Mouse (Mus musculus) lung, embryonic 16.5 days (tissue): ENCODE results near the gene Tmem79. TPM values are rescaled to one million over a fixed set of nuclear protein-coding genes. Genes with fewer than 3 reads are reported as not detected.

Experiments used
- ATAC-seq: fragments of 200-750 bp; cut with Nextera tagmentation; 2 replicates; pipeline ENCODE4 v1.8.0; 2017; ENCODE audit warnings: low read depth, mild to moderate bottlenecking, moderate library complexity
- H3K27ac ChIP-seq: fragments of 300-500 bp; sonication (generic); 2 replicates; pipeline ENCODE4 v1.5.1; 2014; ENCODE audit warnings: mild to moderate bottlenecking, control low read depth, low read length
- H3K27me3 ChIP-seq: fragments of 300-500 bp; sonication (generic); 2 replicates; pipeline ENCODE4 v1.6.1; 2014; ENCODE audit warnings: low read depth, low read length, mixed read lengths; ENCODE audit not compliant: control insufficient read depth, insufficient read depth
- H3K36me3 ChIP-seq: fragments of 300-500 bp; sonication (generic); 2 replicates; pipeline ENCODE4 v1.6.1; 2014; ENCODE audit warnings: low read length; ENCODE audit not compliant: control insufficient read depth, insufficient read depth
- H3K4me1 ChIP-seq: fragments of 300-500 bp; sonication (generic); replicated peaks from 2 replicates; pipeline ENCODE4 v1.6.1; 2014; ENCODE audit warnings: low read length, mixed read lengths; ENCODE audit not compliant: control insufficient read depth, insufficient read depth
- H3K4me2 ChIP-seq: fragments of 300-500 bp; sonication (generic); 2 replicates; pipeline ENCODE4 v1.6.1; 2014; ENCODE audit warnings: low read depth, low read length, control low read depth
- H3K4me3 ChIP-seq: fragments of 300-500 bp; sonication (generic); 2 replicates; pipeline ENCODE4 v1.5.1; 2014; ENCODE audit warnings: mild to moderate bottlenecking, low read length, control low read depth
- H3K9ac ChIP-seq: fragments of 300-500 bp; sonication (generic); 2 replicates; pipeline ENCODE4 v1.6.1; 2014; ENCODE audit warnings: low read length, control low read depth
- H3K9me3 ChIP-seq: fragments of 300-500 bp; sonication (generic); 2 replicates; pipeline ENCODE4 v1.6.1; 2016; ENCODE audit warnings: low read length; ENCODE audit not compliant: control insufficient read depth
- WGBS: fragments of 180-500 bp; shearing (Covaris S2); extraction: QIAGEN DNeasy Blood & Tissue Kit; methylation state at CpG from one replicate; pipeline ENCODE4 v1.1.7; 2014; 5-methylcytosine and 5-hydroxymethylcytosine counted together
- polyA plus RNA-seq: library from polyadenylated mRNA; unstranded; fragments of >200 nt; fragmentation: Nextera tagmentation; extraction: Ambion mirVana; gene quantifications from 2 replicates; pipeline ENCODE4 v1.2.1, GENCODE M21; 2015

Tmem79 gene
- polyA plus RNA-seq, 1 experiment from 2014 or later, result 9.5 TPM

DNA sequence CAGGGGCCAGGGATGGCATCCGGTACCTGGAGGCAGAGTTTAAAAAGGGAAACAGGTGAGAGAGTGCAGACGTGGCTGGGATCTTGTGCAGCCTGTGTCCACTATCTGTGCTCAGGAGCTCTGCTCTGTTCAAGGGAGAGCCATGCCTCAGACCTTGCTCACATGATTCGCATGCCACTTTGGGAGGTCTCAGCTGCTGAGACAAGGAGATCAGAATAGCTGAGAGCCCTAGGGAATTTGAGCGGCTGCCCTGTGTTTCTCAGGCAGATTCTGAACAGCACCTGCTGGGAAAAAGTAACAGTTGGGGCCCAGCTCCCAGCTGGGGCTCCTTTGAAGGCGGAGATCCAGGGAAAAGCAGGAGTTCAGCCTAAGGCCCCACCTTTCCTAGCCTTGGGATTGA lies 23.6 kb upstream of the Tmem79 start:
- Histone ChIP-seq H3K36me3 (peaks cover 62% of the 10 kb centered on the region), H3K4me3 (no peak overlapping the region), H3K27ac (no peak overlapping the region), H3K27me3 (no peaks in the 10 kb centered on the region), H3K4me1 (peaks cover 9% of the 10 kb centered on the region), H3K9ac (no peak overlapping the region), H3K9me3 (no peaks in the 10 kb centered on the region), H3K4me2 (no peak overlapping the region)
- 74% methylated on average over 5 of the region's 5 CpGs for WGBS
- ATAC-seq, result no peak

DNA sequence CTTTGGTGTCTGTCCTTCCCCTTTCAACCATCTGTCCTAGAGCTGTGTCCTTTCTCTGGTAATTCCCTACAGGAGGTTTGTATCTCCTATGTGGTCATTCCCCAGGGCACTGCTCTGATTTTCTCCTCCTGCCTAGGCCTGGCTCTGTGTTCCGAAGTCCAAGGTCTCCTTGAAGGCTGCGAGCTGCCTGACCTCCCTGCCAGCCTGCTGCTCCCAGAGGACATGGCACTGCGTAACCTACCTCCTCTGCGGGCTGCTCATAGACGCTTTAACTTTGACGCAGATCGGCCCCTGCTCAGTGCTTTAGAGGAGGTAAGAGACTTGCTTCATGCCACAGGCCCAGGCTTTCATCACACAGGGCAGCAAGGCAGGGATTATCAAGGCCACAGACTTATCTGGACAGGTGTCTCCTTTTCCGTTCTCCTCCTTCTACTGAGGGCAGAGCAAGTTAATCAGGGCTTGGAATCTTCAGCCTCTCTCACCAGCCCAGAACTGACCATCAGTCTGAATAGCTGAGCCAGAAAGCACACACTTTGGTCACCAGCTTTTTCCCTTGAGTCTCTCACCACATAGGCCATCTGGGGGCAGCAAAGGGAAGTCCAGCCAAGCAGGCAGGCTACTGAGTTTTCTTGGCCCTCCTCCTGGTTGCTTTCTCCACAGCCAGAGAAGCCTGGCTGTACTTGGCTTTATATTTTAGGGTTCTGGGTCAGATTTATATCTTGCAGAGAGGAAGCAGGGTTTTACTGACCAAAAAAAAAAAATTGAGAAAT lies 18.6 kb upstream of the Tmem79 start:
- H3K9ac ChIP-seq, result no peak overlapping the region
- no peaks in the 10 kb centered on the region for H3K9me3 ChIP-seq
- peaks cover 78% of the 10 kb centered on the region for H3K36me3 ChIP-seq
- 88% methylated on average over 8 of the region's 8 CpGs for WGBS
- H3K27me3 ChIP-seq, result no peaks in the 10 kb centered on the region
- no peak overlapping the region for H3K4me3 ChIP-seq
- H3K4me1 ChIP-seq, result no peaks in the 10 kb centered on the region
- no peak overlapping the region for H3K4me2 ChIP-seq
- H3K27ac ChIP-seq, result no peak overlapping the region
- no peak for ATAC-seq

GRCm38 (mm10) chr3:88352907-88353306 lies 17.0 kb upstream of the Tmem79 start:
- 0 out of 2 replicates have a peak, but pooled peaks have one; percentile 20 for ATAC-seq
- no peak overlapping the region for H3K9ac ChIP-seq
- H3K36me3 ChIP-seq, result peaks cover 77% of the 10 kb centered on the region
- no peaks in the 10 kb centered on the region for H3K9me3 ChIP-seq
- no peak overlapping the region for H3K4me3 ChIP-seq
- no peaks in the 10 kb centered on the region for H3K27me3 ChIP-seq
- H3K27ac ChIP-seq, result no peak overlapping the region
- no peaks in the 10 kb centered on the region for H3K4me1 ChIP-seq
- 85% methylated on average over 9 of the region's 9 CpGs for WGBS
- H3K4me2 ChIP-seq, result no peak overlapping the region

GRCm38 (mm10) chr3:88350732-88351131 lies 14.8 kb upstream of the Tmem79 start:
- H3K27ac ChIP-seq, result no peak overlapping the region
- H3K9me3 ChIP-seq, result no peaks in the 10 kb centered on the region
- WGBS, result 77% methylated on average over 13 of the region's 13 CpGs
- no peak for ATAC-seq
- no peak overlapping the region for H3K9ac ChIP-seq
- H3K4me1 ChIP-seq, result no peaks in the 10 kb centered on the region
- peaks cover 81% of the 10 kb centered on the region for H3K36me3 ChIP-seq
- no peaks in the 10 kb centered on the region for H3K27me3 ChIP-seq
- H3K4me3 ChIP-seq, result no peak overlapping the region
- no peak overlapping the region for H3K4me2 ChIP-seq

DNA sequence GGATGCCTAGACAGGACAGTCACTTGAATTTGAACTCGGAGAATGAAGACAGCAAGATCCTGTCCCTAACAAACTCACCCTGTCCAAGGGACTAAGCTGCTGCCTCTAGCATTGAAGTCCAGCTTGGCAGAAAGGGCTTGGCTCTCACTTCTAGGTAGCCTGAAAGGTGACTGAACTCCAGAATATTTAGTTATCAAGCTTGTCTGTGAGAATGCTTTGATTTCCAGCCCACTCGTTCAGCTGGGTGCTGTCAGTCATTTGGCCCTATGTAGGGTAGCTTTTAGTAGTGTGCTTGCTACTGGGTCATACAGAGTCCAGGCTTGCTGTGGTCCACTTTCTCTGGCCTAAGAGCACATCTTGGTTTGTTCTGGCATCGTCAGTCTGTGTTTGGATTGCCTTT lies 3.1 kb upstream of the Tmem79 start:
- WGBS, result 58% methylated on average over 3 of the region's 3 CpGs
- Histone ChIP-seq H3K9me3 (no peaks in the 10 kb centered on the region), H3K4me2 (no peak overlapping the region), H3K4me3 (no peak overlapping the region), H3K4me1 (peaks cover 16% of the 10 kb centered on the region), H3K27ac (no peak overlapping the region), H3K27me3 (no peaks in the 10 kb centered on the region), H3K9ac (no peak overlapping the region), H3K36me3 (peaks cover 24% of the 10 kb centered on the region)
- ATAC-seq, result no peak

GRCm38 (mm10) chr3:88338316-88338715 lies 2.4 kb upstream of the Tmem79 start:
- Histone ChIP-seq H3K4me2 (no peak overlapping the region), H3K4me3 (no peak overlapping the region), H3K4me1 (peaks cover 19% of the 10 kb centered on the region), H3K27ac (no peak overlapping the region), H3K27me3 (no peaks in the 10 kb centered on the region), H3K9me3 (no peaks in the 10 kb centered on the region), H3K36me3 (peaks cover 18% of the 10 kb centered on the region), H3K9ac (no peak overlapping the region)
- 88% methylated on average over 7 of the region's 7 CpGs for WGBS
- no peak for ATAC-seq

GRCm38 (mm10) chr3:88337367-88338020 lies 1.5 kb upstream of the Tmem79 start:
- no peaks in the 10 kb centered on the region for H3K27me3 ChIP-seq
- ATAC-seq, result no peak
- 67% methylated on average over 11 of the region's 11 CpGs for WGBS
- H3K4me2 ChIP-seq, result peak overlapping the region; percentile 70
- peaks cover 20% of the 10 kb centered on the region for H3K4me1 ChIP-seq
- no peaks in the 10 kb centered on the region for H3K9me3 ChIP-seq
- H3K9ac ChIP-seq, result peak overlapping the region; percentile 53
- H3K36me3 ChIP-seq, result peaks cover 9% of the 10 kb centered on the region
- H3K27ac ChIP-seq, result peak overlapping the region; percentile 3; the same call in 1 of the 2 replicates
- H3K4me3 ChIP-seq, result peak overlapping the region; percentile 69

DNA sequence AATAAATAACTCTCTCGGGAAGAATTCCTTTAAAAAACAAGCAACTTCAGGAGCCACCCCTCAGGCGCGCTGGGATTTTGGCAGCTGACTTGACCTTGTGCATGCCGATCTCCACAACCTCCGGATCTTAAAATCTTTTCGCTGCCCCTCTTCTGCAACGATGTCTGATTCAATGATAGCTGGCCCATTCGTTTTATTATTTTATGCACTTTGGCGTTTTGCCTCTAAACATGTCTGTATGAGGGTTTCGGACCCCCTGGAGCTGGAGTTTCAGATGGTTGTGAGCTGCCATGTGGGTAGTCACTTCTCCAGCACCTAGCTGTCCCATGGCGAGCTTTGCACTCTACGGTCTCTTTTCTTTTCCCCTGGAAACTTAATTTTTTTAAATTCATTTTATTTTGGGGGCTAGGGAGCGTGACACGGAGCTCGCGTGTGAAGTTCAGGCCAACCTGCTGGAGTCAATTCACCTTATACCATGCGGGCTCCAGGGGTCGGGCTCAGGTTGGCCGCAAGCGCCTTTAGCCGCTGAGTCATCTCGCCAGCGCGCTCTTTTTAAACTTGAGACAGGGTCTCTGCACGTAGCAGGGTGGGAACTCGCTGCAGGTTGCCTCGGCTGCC lies 403 bp downstream of the Tmem79 start:
- peak; percentile 55 for ATAC-seq
- WGBS, result under 1% methylated on average over 27 of the region's 27 CpGs
- Histone ChIP-seq H3K4me3 (peak overlapping the region; percentile 69), H3K9me3 (no peaks in the 10 kb centered on the region), H3K36me3 (no peaks in the 10 kb centered on the region), H3K27me3 (no peaks in the 10 kb centered on the region), H3K9ac (peak overlapping the region; percentile 84), H3K4me1 (peaks cover 20% of the 10 kb centered on the region), H3K27ac (peak overlapping the region; percentile 93), H3K4me2 (peak overlapping the region; percentile 79)

GRCm38 (mm10) chr3:88334902-88335435 lies 979 bp downstream of the Tmem79 start:
- H3K36me3 ChIP-seq, result no peaks in the 10 kb centered on the region
- no peaks in the 10 kb centered on the region for H3K27me3 ChIP-seq
- peak overlapping the region; percentile 84 for H3K9ac ChIP-seq
- H3K9me3 ChIP-seq, result no peaks in the 10 kb centered on the region
- peak overlapping the region; percentile 69 for H3K4me3 ChIP-seq
- peak overlapping the region; percentile 53; the same call in 1 of the 2 replicates for H3K27ac ChIP-seq
- peaks cover 20% of the 10 kb centered on the region for H3K4me1 ChIP-seq
- 28% methylated on average over 3 of the region's 3 CpGs for WGBS
- peak overlapping the region; percentile 79 for H3K4me2 ChIP-seq
- ATAC-seq, result no peak
